Mouse (Mus musculus) liver, embryonic 13.5 days (tissue): ENCODE data around the gene Gm17268. TPM values are rescaled to one million over a fixed set of nuclear protein-coding genes. Genes with fewer than 3 reads are reported as not detected.
A peak's percentile ranks its signal among the peaks of the same experiment; 100 is the strongest.

Experiments used
- ATAC-seq: fragments of 200-750 bp; cut with Nextera tagmentation; 2 replicates; pipeline ENCODE4 v1.8.0; 2017; ENCODE audit warnings: low read depth, mild to moderate bottlenecking, moderate number of reproducible peaks, moderate library complexity
- DNase-seq: peaks from one replicate; pipeline ENCODE4 v3.0.0; 2022
- H3K27ac ChIP-seq: fragments of 300-500 bp; sonication (generic); 2 replicates; pipeline ENCODE4 v1.5.1; 2015; ENCODE audit warnings: moderate library complexity, mild to moderate bottlenecking, inconsistent platforms
- H3K27me3 ChIP-seq: fragments of 300-500 bp; sonication (generic); 2 replicates; pipeline ENCODE4 v1.6.1; 2015; ENCODE audit warnings: mild to moderate bottlenecking, inconsistent platforms
- H3K36me3 ChIP-seq: fragments of 300-500 bp; sonication (generic); 2 replicates; pipeline ENCODE4 v1.6.1; 2015; ENCODE audit warnings: mild to moderate bottlenecking, inconsistent platforms
- H3K4me1 ChIP-seq: fragments of 300-500 bp; sonication (generic); replicated peaks from 2 replicates; pipeline ENCODE4 v1.6.1; 2015; ENCODE audit warnings: inconsistent platforms
- H3K4me2 ChIP-seq: fragments of 300-500 bp; sonication (generic); 2 replicates; pipeline ENCODE4 v1.6.1; 2015; ENCODE audit warnings: inconsistent platforms, mild to moderate bottlenecking, moderate library complexity
- H3K4me3 ChIP-seq: fragments of 300-500 bp; sonication (generic); replicated peaks from 2 replicates; pipeline ENCODE4 v1.5.1; 2015; ENCODE audit warnings: mild to moderate bottlenecking, inconsistent platforms
- H3K9ac ChIP-seq: fragments of 300-500 bp; sonication (generic); 2 replicates; pipeline ENCODE4 v1.6.1; 2015; ENCODE audit warnings: mild to moderate bottlenecking, inconsistent platforms
- H3K9me3 ChIP-seq: fragments of 300-500 bp; sonication (generic); replicated peaks from 2 replicates; pipeline ENCODE4 v1.6.1; 2016; ENCODE audit warnings: inconsistent platforms
- WGBS: fragments of 180-500 bp; shearing (Covaris S2); methylation state at CpG from one replicate; pipeline ENCODE4 v1.1.7; 2015; ENCODE audit not compliant: insufficient replicate concordance; 5-methylcytosine and 5-hydroxymethylcytosine counted together
- polyA plus RNA-seq: library from polyadenylated mRNA; unstranded; fragments of >200 nt; fragmentation: Nextera tagmentation; extraction: Ambion mirVana; gene quantifications from 2 replicates; pipeline ENCODE4 v1.2.1, GENCODE M21; 2015

Gene Gm17268
- polyA plus RNA-seq, 1 experiment from 2014 or later: not detected

GRCm38 (mm10) chr11:82057646-82058045 is 19.3 kb upstream of the Gm17268 start, which contains the start of gene Ccl11:
Gene Ccl11 (plus strand): TSS chr11:82057823.
- H3K4me1 ChIP-seq: no peaks in the 10 kb centered on the region
- H3K27me3 ChIP-seq: no peaks in the 10 kb centered on the region
- no peak within 1 kb of the TSS for H3K9ac ChIP-seq
- no peaks in the 10 kb centered on the region for H3K36me3 ChIP-seq
- no peaks in the 10 kb centered on the region for H3K9me3 ChIP-seq
- H3K4me3 ChIP-seq: no peak within 1 kb of the TSS
- 61% methylated on average over 6 of the region's 6 CpGs for WGBS
- DNase-seq: no peak
- no peak within 1 kb of the TSS for H3K27ac ChIP-seq
- no peak within 1 kb of the TSS for H3K4me2 ChIP-seq
- no peak for ATAC-seq

DNA sequence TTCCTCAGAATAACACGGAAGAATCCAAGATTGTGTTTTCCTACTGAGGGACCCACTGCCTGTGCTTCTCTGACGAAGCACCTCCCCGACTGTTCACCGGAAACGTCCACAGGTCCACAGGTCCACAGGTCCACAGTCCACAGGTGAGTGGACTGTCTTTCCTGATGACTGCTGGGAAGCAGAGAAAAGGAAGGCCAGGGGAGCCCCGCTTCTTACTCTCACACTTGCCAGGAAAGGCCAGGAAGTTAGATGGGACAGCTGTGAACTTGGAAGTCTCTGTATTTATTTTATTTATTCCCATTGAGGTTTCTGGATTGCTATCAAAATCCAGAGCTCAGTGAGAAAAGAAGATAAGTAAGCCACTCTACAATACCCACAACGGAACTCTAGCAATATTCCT is 15.5 kb upstream of the Gm17268 start:
- DNase-seq (no peak), ATAC-seq (no peak)
- Histone ChIP-seq H3K36me3 (no peaks in the 10 kb centered on the region), H3K4me2 (no peak overlapping the region), H3K27me3 (no peaks in the 10 kb centered on the region), H3K4me1 (no peaks in the 10 kb centered on the region), H3K27ac (no peak overlapping the region), H3K9ac (no peak overlapping the region), H3K9me3 (no peaks in the 10 kb centered on the region), H3K4me3 (no peak overlapping the region)
- 59% methylated on average over 7 of the region's 7 CpGs for WGBS

DNA sequence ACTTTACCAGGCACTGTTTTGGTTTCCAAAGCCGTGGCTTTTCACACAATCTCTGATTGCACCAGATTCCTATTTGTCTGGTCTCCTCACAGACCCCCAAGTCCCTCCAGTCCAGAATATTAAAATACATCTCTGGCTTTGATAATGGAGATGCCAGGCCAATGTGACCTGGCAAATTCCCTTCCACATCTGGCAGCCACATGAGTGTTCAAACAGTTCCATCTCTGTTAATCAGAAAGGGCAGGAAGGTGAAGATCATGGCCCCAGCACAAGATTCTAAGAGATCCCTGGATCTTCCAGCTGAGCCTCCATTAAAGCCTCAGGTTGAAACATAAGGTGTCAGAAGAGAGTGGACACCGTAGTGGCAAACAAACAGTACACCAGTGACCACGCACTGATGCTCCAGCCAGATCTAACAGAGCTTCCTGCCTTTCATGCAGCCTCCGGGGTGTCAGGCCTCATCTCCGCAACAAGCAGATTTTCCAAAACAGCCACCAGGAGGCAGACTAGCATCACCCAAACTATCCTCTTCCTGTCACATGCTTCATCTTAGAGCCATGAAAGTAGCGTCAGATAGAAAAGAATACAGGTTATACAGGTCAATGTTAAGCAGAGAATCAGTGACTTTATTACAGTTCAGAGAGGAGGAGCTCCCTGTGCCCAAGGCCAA is 9.5 kb upstream of the Gm17268 start:
- H3K4me1 ChIP-seq: no peaks in the 10 kb centered on the region
- no peak overlapping the region for H3K4me2 ChIP-seq
- H3K27me3 ChIP-seq: no peaks in the 10 kb centered on the region
- no peak overlapping the region for H3K27ac ChIP-seq
- 23% methylated on average over 6 of the region's 6 CpGs for WGBS
- ATAC-seq: no peak
- no peak overlapping the region for H3K9ac ChIP-seq
- no peak overlapping the region for H3K4me3 ChIP-seq
- no peak for DNase-seq
- no peaks in the 10 kb centered on the region for H3K9me3 ChIP-seq
- H3K36me3 ChIP-seq: no peaks in the 10 kb centered on the region

DNA sequence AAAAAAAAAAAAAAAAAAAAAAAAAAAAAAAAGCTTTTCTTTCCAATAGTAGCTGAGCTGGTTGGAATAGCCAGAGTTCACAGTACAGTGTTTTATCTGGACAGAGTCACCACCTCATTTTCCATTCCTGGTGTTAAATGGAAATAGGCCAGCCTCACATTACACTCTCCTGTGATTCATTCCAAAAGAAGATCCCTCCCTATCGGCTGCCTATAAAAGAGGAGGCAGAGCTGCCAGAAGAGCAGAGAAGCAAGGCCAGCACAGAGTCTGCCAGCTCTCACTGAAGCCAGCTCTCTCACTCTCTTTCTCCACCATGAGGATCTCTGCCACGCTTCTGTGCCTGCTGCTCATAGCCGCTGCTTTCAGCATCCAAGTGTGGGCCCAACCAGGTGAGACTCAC is 7.1 kb upstream of the Gm17268 start, which contains the start of gene Ccl7:
TSS of gene Ccl7 (plus strand) at position 242 of the 400 bp plus-strand sequence.
- Histone ChIP-seq H3K27me3 (no peaks in the 10 kb centered on the region), H3K4me1 (no peaks in the 10 kb centered on the region), H3K9ac (no peak within 1 kb of the TSS), H3K4me2 (no peak within 1 kb of the TSS), H3K27ac (no peak within 1 kb of the TSS), H3K36me3 (no peaks in the 10 kb centered on the region), H3K9me3 (no peaks in the 10 kb centered on the region), H3K4me3 (no peak within 1 kb of the TSS)
- WGBS: 65% methylated on average over 3 of the region's 3 CpGs
- ATAC-seq: no peak
- no peak for DNase-seq

- no peak overlapping the region for H3K27ac ChIP-seq
- DNase-seq: no peak
- H3K27me3 ChIP-seq: no peaks in the 10 kb centered on the region
- no peaks in the 10 kb centered on the region for H3K4me1 ChIP-seq
- no peak overlapping the region for H3K4me2 ChIP-seq
- WGBS: 66% methylated on average over 4 of the region's 4 CpGs
- ATAC-seq: no peak
- no peak overlapping the region for H3K9ac ChIP-seq
- H3K36me3 ChIP-seq: no peaks in the 10 kb centered on the region
- no peak overlapping the region for H3K4me3 ChIP-seq
- H3K9me3 ChIP-seq: no peaks in the 10 kb centered on the region
These were observed 3.3 kb upstream of the Gm17268 start for GRCm38 (mm10) chr11:82041671-82042080.

GRCm38 (mm10) chr11:82039132-82039660 is 834 bp upstream of the Gm17268 start:
- DNase-seq (no peak), ATAC-seq (no peak)
- Histone ChIP-seq H3K4me3 (no peak overlapping the region), H3K27me3 (no peaks in the 10 kb centered on the region), H3K9ac (no peak overlapping the region), H3K9me3 (no peaks in the 10 kb centered on the region), H3K4me1 (no peaks in the 10 kb centered on the region), H3K27ac (no peak overlapping the region), H3K4me2 (no peak overlapping the region), H3K36me3 (no peaks in the 10 kb centered on the region)
- WGBS: 49% methylated on average over 3 of the region's 3 CpGs

GRCm38 (mm10) chr11:82035857-82036256 is 2.5 kb downstream of the Gm17268 start:
- no peaks in the 10 kb centered on the region for H3K9me3 ChIP-seq
- H3K9ac ChIP-seq: no peak overlapping the region
- WGBS: 67% methylated on average over 2 of the region's 2 CpGs
- H3K36me3 ChIP-seq: no peaks in the 10 kb centered on the region
- ATAC-seq (no peak), DNase-seq (no peak)
- no peaks in the 10 kb centered on the region for H3K4me1 ChIP-seq
- H3K4me3 ChIP-seq: no peak overlapping the region
- H3K27me3 ChIP-seq: no peaks in the 10 kb centered on the region
- no peak overlapping the region for H3K4me2 ChIP-seq
- H3K27ac ChIP-seq: no peak overlapping the region

- ATAC-seq: no peak
- no peak within 1 kb of the TSS for H3K4me3 ChIP-seq
- H3K4me2 ChIP-seq: no peak within 1 kb of the TSS
- H3K9me3 ChIP-seq: no peaks in the 10 kb centered on the region
- no peaks in the 10 kb centered on the region for H3K27me3 ChIP-seq
- H3K9ac ChIP-seq: no peak within 1 kb of the TSS
- WGBS: 22% methylated on average over 5 of the region's 5 CpGs
- H3K36me3 ChIP-seq: no peaks in the 10 kb centered on the region
- no peak within 1 kb of the TSS for H3K27ac ChIP-seq
- H3K4me1 ChIP-seq: no peaks in the 10 kb centered on the region
- no peak for DNase-seq
These were observed 3.0 kb downstream of the Gm17268 start, which contains the start of gene Ccl2 for GRCm38 (mm10) chr11:82035356-82035755. Gene Ccl2 (plus strand): TSS chr11:82035571.

GRCm38 (mm10) chr11:82034446-82034845 is 3.9 kb downstream of the Gm17268 start:
- ATAC-seq: no peak
- no peaks in the 10 kb centered on the region for H3K4me1 ChIP-seq
- no peak for DNase-seq
- no peak overlapping the region for H3K4me2 ChIP-seq
- no peak overlapping the region for H3K9ac ChIP-seq
- H3K27ac ChIP-seq: no peak overlapping the region
- no peaks in the 10 kb centered on the region for H3K36me3 ChIP-seq
- WGBS: 71% methylated on average over 7 of the region's 7 CpGs
- no peaks in the 10 kb centered on the region for H3K27me3 ChIP-seq
- no peaks in the 10 kb centered on the region for H3K9me3 ChIP-seq
- H3K4me3 ChIP-seq: no peak overlapping the region

- Histone ChIP-seq H3K36me3 (no peaks in the 10 kb centered on the region), H3K27me3 (no peaks in the 10 kb centered on the region), H3K4me3 (no peak overlapping the region), H3K9ac (no peak overlapping the region), H3K27ac (peak overlapping the region; percentile 27), H3K4me1 (no peaks in the 10 kb centered on the region), H3K4me2 (no peak overlapping the region), H3K9me3 (no peaks in the 10 kb centered on the region)
- 45% methylated on average over 8 of the region's 8 CpGs for WGBS
- DNase-seq (no peak), ATAC-seq (no peak)
These were observed 5.6 kb downstream of the Gm17268 start for GRCm38 (mm10) chr11:82032678-82033344.

- Histone ChIP-seq H3K4me2 (no peak overlapping the region), H3K4me1 (no peaks in the 10 kb centered on the region), H3K9me3 (no peaks in the 10 kb centered on the region), H3K4me3 (no peak overlapping the region), H3K27me3 (no peaks in the 10 kb centered on the region), H3K27ac (peak overlapping the region; percentile 27; the same call in 1 of the 2 replicates), H3K36me3 (no peaks in the 10 kb centered on the region), H3K9ac (no peak overlapping the region)
- DNase-seq: no peak
- no peak for ATAC-seq
These were observed 6.2 kb downstream of the Gm17268 start for GRCm38 (mm10) chr11:82032136-82032535.

GRCm38 (mm10) chr11:82030171-82030570 is 8.2 kb downstream of the Gm17268 start:
- Histone ChIP-seq H3K27ac (no peak overlapping the region), H3K4me1 (no peaks in the 10 kb centered on the region), H3K36me3 (no peaks in the 10 kb centered on the region), H3K9me3 (no peaks in the 10 kb centered on the region), H3K4me2 (no peak overlapping the region), H3K4me3 (no peak overlapping the region), H3K27me3 (no peaks in the 10 kb centered on the region), H3K9ac (no peak overlapping the region)
- DNase-seq: no peak
- WGBS: 32% methylated on average over 2 of the region's 2 CpGs
- no peak for ATAC-seq
